Mouse (Mus musculus) hindbrain, embryonic 15.5 days (tissue): ENCODE measurements around the gene Prrg4. TPM values are rescaled to one million over a fixed set of nuclear protein-coding genes. Genes with fewer than 3 reads are reported as not detected.
A peak's percentile ranks its signal among the peaks of the same experiment; 100 is the strongest.

Experiments
- ATAC-seq: fragments of 200-750 bp; cut with Nextera tagmentation; 2 replicates; pipeline ENCODE4 v1.8.0; 2017; ENCODE audit warnings: low read depth, moderate number of reproducible peaks, moderate TSS enrichment; ENCODE audit not compliant: low FRiP score
- H3K27ac ChIP-seq: fragments of 300-500 bp; sonication (generic); replicated peaks from 2 replicates; pipeline ENCODE4 v1.5.1; 2015; ENCODE audit warnings: mild to moderate bottlenecking, inconsistent platforms
- H3K27me3 ChIP-seq: fragments of 300-500 bp; sonication (generic); 2 replicates; pipeline ENCODE4 v1.6.1; 2015; ENCODE audit warnings: control low read depth, inconsistent platforms
- H3K36me3 ChIP-seq: fragments of 300-500 bp; sonication (generic); 2 replicates; pipeline ENCODE4 v1.6.1; 2015; ENCODE audit warnings: control low read depth, inconsistent platforms
- H3K4me1 ChIP-seq: fragments of 300-500 bp; sonication (generic); replicated peaks from 2 replicates; pipeline ENCODE4 v1.6.1; 2015; ENCODE audit warnings: control low read depth, inconsistent platforms
- H3K4me2 ChIP-seq: fragments of 300-500 bp; sonication (generic); 2 replicates; pipeline ENCODE4 v1.6.1; 2015; ENCODE audit warnings: moderate library complexity, mild to moderate bottlenecking, inconsistent platforms
- H3K4me3 ChIP-seq: fragments of 300-500 bp; sonication (generic); 2 replicates; pipeline ENCODE4 v1.5.1; 2015; ENCODE audit warnings: mild to moderate bottlenecking, inconsistent platforms
- H3K9ac ChIP-seq: fragments of 300-500 bp; sonication (generic); 2 replicates; pipeline ENCODE4 v1.6.1; 2015; ENCODE audit warnings: inconsistent platforms
- H3K9me3 ChIP-seq: fragments of 300-500 bp; sonication (generic); 2 replicates; pipeline ENCODE4 v1.6.1; 2016; ENCODE audit warnings: control low read depth, inconsistent platforms
- WGBS: fragments of 180-500 bp; shearing (Covaris S2); methylation state at CpG from one replicate; pipeline ENCODE4 v1.1.7; 2015; 5-methylcytosine and 5-hydroxymethylcytosine counted together
- polyA plus RNA-seq: library from polyadenylated mRNA; unstranded; fragments of >200 nt; fragmentation: Nextera tagmentation; extraction: Ambion mirVana; gene quantifications from 2 replicates; pipeline ENCODE4 v1.2.1, GENCODE M21; 2015

Prrg4 gene
- polyA plus RNA-seq, 1 experiment from 2014 or later = 0.69 TPM

DNA sequence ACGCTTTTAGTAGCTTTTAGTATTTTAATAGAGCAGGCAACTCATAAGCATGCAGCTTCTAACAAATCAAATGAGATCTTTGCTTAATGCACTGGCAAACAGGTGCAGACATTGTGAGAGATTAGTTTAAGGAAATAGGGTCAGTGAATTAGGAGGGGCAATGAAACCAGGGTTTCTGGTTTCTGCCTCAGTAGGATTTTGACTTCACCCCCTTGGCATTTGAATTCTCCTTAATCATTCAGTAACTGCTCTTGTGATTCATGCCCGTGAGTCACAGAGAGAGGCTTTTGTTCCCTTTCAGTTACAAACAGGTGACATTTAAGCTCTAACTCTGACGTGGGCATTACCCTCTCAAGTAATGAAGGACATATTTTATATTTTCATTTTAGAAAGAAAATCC, 6.1 kb upstream of the Prrg4 start:
- peaks cover 13% of the 10 kb centered on the region; the same call in 1 of the 2 replicates for H3K27me3 ChIP-seq
- H3K4me2 ChIP-seq = no peak overlapping the region
- H3K4me3 ChIP-seq = no peak overlapping the region
- 29% methylated on average over 3 of the region's 3 CpGs for WGBS
- no peak for ATAC-seq
- no peaks in the 10 kb centered on the region for H3K36me3 ChIP-seq
- no peak overlapping the region for H3K27ac ChIP-seq
- no peak overlapping the region for H3K9ac ChIP-seq
- H3K4me1 ChIP-seq = no peaks in the 10 kb centered on the region
- no peaks in the 10 kb centered on the region for H3K9me3 ChIP-seq

DNA sequence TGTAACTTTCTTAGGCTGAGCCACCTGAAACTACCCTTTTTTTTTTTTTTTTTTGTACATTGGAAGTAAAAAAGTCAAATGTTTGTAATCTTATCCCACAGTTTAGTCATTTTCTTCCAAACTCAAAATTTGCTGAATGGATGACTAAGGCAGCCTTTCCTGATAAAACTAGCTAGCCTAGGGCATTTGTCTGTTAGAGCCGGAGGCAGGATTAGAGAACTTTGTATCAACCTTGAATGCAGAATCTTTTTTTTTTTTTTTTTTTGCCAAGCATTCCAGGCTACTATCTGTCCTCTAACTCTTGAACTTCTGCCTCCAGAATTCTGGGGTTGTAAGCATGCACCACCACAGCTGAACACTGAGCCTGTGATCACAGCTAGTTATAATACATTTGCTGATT, 5.2 kb upstream of the Prrg4 start:
- 71% methylated on average over 1 of the region's 1 CpGs for WGBS
- Histone ChIP-seq H3K4me3 (no peak overlapping the region), H3K27ac (no peak overlapping the region), H3K9me3 (no peaks in the 10 kb centered on the region), H3K36me3 (no peaks in the 10 kb centered on the region), H3K9ac (no peak overlapping the region), H3K27me3 (peaks cover 15% of the 10 kb centered on the region; the same call in 1 of the 2 replicates), H3K4me2 (no peak overlapping the region), H3K4me1 (no peaks in the 10 kb centered on the region)
- ATAC-seq = no peak

DNA sequence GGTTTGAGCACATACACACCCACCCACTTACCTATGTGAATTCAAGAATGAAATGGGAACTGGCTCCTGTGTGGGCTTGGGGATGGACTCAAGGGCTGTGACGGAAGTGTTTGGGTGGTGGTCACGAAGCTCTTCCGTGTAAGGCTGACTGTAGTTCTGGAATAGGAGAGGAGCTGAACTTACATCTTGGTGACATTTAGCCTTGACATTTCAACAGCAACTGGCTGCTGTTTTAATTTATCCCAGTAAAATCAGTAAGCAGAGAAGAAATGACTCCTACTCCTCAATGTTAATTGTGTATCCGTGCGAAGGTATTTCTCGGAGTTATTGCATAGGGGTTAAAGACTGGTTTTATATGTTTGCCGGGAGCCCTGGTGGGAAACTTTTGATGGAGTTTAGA, 2.9 kb upstream of the Prrg4 start:
- H3K27me3 ChIP-seq = peaks cover 20% of the 10 kb centered on the region; the same call in 1 of the 2 replicates
- H3K4me3 ChIP-seq = no peak overlapping the region
- no peaks in the 10 kb centered on the region for H3K36me3 ChIP-seq
- no peak for ATAC-seq
- no peak overlapping the region for H3K9ac ChIP-seq
- peaks cover 10% of the 10 kb centered on the region for H3K4me1 ChIP-seq
- H3K27ac ChIP-seq = no peak overlapping the region
- H3K9me3 ChIP-seq = no peaks in the 10 kb centered on the region
- 96% methylated on average over 7 of the region's 7 CpGs for WGBS
- no peak overlapping the region for H3K4me2 ChIP-seq

DNA sequence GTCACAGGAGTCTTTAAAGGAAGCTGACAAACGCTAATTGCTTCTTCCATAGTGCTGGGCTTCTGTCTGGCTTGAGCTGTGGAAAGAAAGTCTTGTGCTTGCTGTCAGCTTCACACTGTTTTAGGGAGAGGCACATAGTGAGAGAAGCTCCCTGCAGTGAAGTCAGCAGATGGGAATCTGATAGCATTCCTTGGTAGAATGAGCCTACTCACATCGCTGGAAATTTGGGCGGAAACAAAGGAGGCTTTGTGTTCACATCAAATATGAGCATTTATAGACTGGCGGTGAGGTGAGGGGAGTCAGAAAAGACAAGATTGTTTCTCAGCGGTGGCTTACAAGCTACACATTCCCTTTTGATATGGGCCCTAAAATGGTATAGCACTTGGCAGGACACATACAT, 2.0 kb upstream of the Prrg4 start:
- Histone ChIP-seq H3K9ac (no peak overlapping the region), H3K9me3 (no peaks in the 10 kb centered on the region), H3K27ac (no peak overlapping the region), H3K27me3 (peaks cover 20% of the 10 kb centered on the region; the same call in 1 of the 2 replicates), H3K4me2 (no peak overlapping the region), H3K4me1 (peaks cover 10% of the 10 kb centered on the region), H3K36me3 (no peaks in the 10 kb centered on the region), H3K4me3 (no peak overlapping the region)
- no peak for ATAC-seq
- 26% methylated on average over 5 of the region's 5 CpGs for WGBS

DNA sequence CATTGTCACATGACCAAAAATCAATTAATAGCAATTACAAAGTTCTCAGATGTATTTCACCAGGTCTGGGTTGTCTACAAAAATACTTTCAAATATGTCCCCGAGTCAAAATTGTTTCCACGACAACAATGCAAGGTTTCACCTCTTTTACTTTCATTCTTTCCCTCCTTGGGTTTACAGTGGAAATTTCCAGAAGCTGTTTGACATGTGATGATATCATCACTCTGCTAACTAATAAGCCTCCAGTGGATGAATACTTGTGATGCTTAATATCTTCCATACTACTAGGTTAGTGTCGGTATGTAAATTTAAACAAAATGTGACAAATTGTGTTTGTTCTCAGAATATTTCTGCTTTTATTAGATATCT, 299 bp upstream of the Prrg4 start:
- H3K9ac ChIP-seq = peak overlapping the region; percentile 47
- no peaks in the 10 kb centered on the region for H3K9me3 ChIP-seq
- H3K36me3 ChIP-seq = no peaks in the 10 kb centered on the region
- H3K4me3 ChIP-seq = peak overlapping the region; percentile 56
- WGBS = 69% methylated on average over 3 of the region's 3 CpGs
- peak overlapping the region; percentile 98 for H3K4me2 ChIP-seq
- H3K27ac ChIP-seq = no peak overlapping the region
- H3K27me3 ChIP-seq = peaks cover 20% of the 10 kb centered on the region; the same call in 1 of the 2 replicates
- ATAC-seq = no peak
- peaks cover 10% of the 10 kb centered on the region for H3K4me1 ChIP-seq

DNA sequence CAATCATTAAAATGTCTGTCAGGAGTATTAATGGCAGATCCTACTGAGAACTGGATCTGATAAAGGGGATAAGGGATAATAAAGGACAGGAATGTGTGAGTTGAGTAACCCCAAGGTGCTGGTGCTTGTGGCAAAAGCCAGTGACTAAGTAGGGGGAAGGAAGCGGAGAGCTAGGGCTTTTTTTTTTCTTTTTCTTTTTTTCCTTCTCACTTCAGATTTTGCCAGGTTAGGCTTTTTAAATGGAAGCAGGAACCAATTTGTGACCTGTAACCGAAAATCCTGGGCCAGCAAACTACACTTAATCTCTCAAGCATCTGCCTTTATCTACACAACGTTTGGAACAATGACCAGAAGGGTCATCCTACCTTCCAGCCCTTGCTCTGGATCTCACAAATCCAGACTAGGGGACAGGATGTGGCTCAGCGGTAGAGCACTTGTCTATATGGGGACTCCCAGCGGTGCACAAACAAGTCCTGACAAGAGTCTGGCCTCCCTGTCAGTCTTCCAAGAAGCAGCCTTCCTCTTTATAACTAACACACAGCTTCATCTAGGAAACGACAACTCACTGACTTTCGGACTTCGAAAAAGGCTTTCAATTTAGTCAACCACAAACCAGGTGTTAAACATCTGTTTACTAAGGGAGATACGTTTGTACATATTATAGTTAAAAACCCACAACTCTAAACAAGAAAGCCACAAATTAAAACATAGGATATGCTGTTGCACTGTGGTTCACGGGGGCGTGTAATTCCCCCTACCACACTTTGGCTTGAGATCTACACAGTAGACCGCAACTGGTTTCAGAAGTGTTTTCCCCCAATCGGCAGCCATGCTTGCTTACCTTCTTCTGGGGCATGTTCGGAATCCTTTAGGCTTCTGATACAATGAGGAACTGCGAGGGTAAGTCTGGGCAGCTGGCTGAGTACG, 1.2 kb downstream of the Prrg4 start:
- 33% methylated on average over 16 of the region's 16 CpGs for WGBS
- Histone ChIP-seq H3K27ac (no peak overlapping the region), H3K4me1 (peaks cover 10% of the 10 kb centered on the region), H3K9ac (no peak overlapping the region), H3K4me2 (peak overlapping the region; percentile 98), H3K4me3 (peak overlapping the region; percentile 56), H3K36me3 (no peaks in the 10 kb centered on the region), H3K9me3 (no peaks in the 10 kb centered on the region), H3K27me3 (peaks cover 19% of the 10 kb centered on the region; the same call in 1 of the 2 replicates)
- no peak for ATAC-seq

DNA sequence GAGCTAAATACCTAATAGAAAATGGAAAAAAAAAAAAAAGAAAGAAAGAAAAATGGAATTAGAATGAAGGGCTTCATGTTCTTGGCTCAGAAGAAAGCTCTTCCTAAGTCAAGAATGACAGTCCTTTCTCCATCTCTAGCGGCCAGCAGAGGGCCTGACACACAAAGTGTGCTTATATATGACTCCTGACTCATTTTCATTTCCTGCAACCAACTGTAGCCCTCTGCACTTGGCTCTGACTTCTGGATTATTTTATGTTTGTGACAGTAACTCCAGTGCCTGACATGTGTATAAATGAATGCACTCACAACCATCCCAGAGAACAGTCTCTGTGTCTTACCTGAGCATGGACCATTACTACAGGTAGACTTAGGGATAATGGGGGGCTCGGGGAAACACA, 2.0 kb downstream of the Prrg4 start:
- WGBS = 61% methylated on average over 2 of the region's 2 CpGs

DNA sequence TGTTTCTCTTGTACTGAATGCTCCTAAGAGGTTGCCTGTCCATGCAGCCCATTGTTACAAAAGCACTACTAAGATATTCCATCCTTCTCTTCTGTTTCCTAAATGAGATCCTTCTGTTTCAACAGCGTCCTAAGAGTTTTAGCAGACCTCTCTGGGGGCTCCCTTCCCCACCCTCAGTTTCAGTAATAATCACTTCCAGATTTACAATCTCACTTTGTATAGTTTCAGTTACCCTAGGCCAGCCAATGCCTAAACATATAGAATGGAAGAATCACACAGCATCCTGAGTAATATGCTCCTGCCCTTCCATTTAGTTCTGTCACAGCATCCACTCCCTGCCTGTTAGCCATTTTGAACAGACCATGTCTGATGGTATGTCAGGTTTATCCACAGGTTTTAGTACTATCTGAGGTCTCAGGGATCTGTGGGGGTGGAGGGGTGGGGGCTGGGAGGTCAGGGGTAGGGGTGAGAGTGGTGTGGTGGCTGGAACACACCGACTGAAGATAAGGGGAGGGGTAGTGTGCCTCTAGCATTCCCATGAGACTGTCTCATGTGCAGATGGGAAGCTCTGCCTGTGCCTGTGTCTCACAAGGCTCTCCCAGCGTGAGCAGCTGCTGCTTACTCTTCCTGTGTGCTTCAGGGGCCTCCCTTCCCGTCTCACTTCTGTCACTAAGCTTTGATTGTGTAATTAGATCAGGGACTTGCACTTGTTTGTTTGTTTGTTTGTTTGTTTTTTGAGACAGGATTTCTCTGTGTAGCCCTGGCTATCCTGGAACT, 2.9 kb downstream of the Prrg4 start:
- Histone ChIP-seq H3K4me1 (peaks cover 10% of the 10 kb centered on the region), H3K9ac (no peak overlapping the region), H3K4me3 (no peak overlapping the region), H3K4me2 (no peak overlapping the region), H3K27me3 (peaks cover 15% of the 10 kb centered on the region; the same call in 1 of the 2 replicates), H3K36me3 (no peaks in the 10 kb centered on the region), H3K27ac (no peak overlapping the region), H3K9me3 (no peaks in the 10 kb centered on the region)
- WGBS = 37% methylated on average over 4 of the region's 4 CpGs
- ATAC-seq = peak; percentile 49; the same call in 1 of the 2 replicates

More for the DNA sequence above, 2.0 kb downstream of the Prrg4 start:
- ATAC-seq = no peak
- Histone ChIP-seq H3K4me2 (no peak overlapping the region), H3K4me3 (no peak overlapping the region), H3K9ac (no peak overlapping the region), H3K27me3 (peaks cover 15% of the 10 kb centered on the region; the same call in 1 of the 2 replicates), H3K9me3 (no peaks in the 10 kb centered on the region), H3K4me1 (peaks cover 10% of the 10 kb centered on the region), H3K27ac (no peak overlapping the region), H3K36me3 (no peaks in the 10 kb centered on the region)

DNA sequence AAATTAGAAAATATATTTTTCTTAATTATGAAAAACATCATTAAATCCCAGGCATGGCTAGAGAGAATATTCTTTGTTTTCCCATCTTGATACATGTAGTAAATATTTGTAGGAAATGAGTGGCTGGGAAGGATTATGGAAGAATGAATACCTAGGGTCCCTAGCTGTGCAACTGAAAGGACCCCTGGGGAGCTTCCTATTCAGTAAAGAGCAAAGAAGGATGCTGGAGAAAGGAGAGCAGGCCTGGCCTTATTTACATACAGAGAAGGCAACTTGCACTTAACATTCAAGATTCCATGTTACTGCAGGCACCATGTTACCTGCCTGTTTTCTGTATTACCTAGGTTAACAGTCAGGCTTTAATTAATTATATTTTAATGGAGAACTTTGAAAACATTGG, 7.1 kb downstream of the Prrg4 start:
- Histone ChIP-seq H3K4me2 (no peak overlapping the region), H3K36me3 (no peaks in the 10 kb centered on the region), H3K27ac (no peak overlapping the region), H3K4me1 (no peaks in the 10 kb centered on the region), H3K9me3 (no peaks in the 10 kb centered on the region), H3K27me3 (no peaks in the 10 kb centered on the region), H3K9ac (no peak overlapping the region), H3K4me3 (no peak overlapping the region)
- ATAC-seq = no peak

DNA sequence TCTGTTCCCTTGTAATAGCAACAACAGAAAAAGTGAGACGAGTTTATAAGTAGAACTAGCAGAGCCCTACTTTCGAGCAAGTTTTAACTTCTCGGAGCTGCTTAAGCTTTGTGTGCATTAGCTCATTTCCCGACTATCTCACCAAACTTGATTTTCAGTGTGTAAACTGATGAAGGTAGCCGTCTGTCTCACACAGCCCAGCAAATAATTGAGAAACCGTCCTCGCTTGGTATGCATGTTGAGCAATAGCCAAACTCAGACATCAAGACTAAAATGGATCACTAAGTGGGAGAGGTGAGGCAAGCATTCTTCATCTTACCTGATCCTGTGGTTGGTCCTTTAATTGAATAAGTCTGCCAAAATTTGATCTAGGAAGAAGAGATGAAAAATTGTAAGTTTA, 7.9 kb downstream of the Prrg4 start:
- H3K27ac ChIP-seq = no peak overlapping the region
- H3K9me3 ChIP-seq = no peaks in the 10 kb centered on the region
- H3K36me3 ChIP-seq = no peaks in the 10 kb centered on the region
- no peak for ATAC-seq
- no peak overlapping the region for H3K9ac ChIP-seq
- no peak overlapping the region for H3K4me3 ChIP-seq
- H3K4me1 ChIP-seq = no peaks in the 10 kb centered on the region
- WGBS = 91% methylated on average over 7 of the region's 7 CpGs
- no peaks in the 10 kb centered on the region for H3K27me3 ChIP-seq
- no peak overlapping the region for H3K4me2 ChIP-seq

DNA sequence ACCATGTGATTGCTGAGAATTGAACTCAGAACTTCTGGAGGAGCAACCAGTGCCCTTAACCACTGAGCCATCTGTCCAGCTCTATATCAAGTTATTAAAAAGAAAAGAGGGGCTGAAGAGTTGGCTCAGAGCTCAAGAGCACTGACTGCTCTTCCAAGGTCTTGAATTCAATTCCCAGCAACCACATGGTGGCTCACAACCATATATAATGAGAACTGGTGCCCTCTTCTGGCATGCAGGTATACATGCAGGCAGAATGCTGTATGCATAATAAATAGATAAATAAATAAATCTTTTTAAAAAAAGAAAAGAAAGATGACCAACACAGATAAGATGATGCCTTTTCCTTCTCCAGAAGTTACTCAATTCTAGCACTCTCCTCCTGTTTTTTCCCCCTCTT, 8.7 kb downstream of the Prrg4 start:
- H3K4me1 ChIP-seq = no peaks in the 10 kb centered on the region
- no peak for ATAC-seq

DNA sequence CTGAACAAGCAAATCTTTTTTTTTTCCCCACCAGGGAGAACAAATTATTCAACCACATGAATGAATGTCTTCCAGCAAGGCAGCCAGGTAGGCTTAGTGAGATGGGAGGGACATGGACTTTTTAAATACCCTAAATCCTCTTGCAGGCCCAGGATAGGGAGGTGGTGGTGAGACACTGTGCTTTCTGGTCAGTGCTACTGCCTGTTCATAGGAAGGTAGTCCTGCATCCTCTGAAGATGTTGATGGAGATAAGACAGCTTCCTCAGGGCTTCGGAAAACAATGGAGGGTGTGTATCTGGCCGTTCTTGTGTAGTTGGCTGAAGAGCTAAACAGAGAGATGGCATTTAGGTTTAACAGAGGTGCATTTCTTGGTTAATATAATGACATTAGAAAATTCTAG, 17.2 kb downstream of the Prrg4 start:
- no peaks in the 10 kb centered on the region for H3K9me3 ChIP-seq
- ATAC-seq = no peak
- no peaks in the 10 kb centered on the region for H3K4me1 ChIP-seq
- H3K9ac ChIP-seq = no peak overlapping the region
- no peak overlapping the region for H3K4me2 ChIP-seq
- no peaks in the 10 kb centered on the region for H3K27me3 ChIP-seq
- H3K4me3 ChIP-seq = no peak overlapping the region
- no peak overlapping the region for H3K27ac ChIP-seq
- no peaks in the 10 kb centered on the region for H3K36me3 ChIP-seq
- 88% methylated on average over 2 of the region's 2 CpGs for WGBS

More for the DNA sequence above, 8.7 kb downstream of the Prrg4 start:
- no peaks in the 10 kb centered on the region for H3K27me3 ChIP-seq
- no peak overlapping the region for H3K4me2 ChIP-seq
- no peaks in the 10 kb centered on the region for H3K9me3 ChIP-seq
- H3K4me3 ChIP-seq = no peak overlapping the region
- no peak overlapping the region for H3K27ac ChIP-seq
- no peaks in the 10 kb centered on the region for H3K36me3 ChIP-seq
- no peak overlapping the region for H3K9ac ChIP-seq
